Mouse (Mus musculus) hindbrain, embryonic 10.5 days (tissue): ENCODE measurements at regions not wholly inside any gene's neighbourhood (a gene's known extent, or its start where the extent isn't known, plus 50 kb on each side); places are given as distances from the start of the nearest gene placed in this dataset.
A peak's percentile ranks its signal among the peaks of the same experiment; 100 is the strongest.

Experiments
- DNase-seq: peaks from one replicate; pipeline ENCODE4 v3.0.0-alpha.2; 2017; ENCODE audit warnings: low spot score
- H3K27ac ChIP-seq: fragments of 300-500 bp; sonication (generic); 2 replicates; pipeline ENCODE4 v1.5.1; 2016; ENCODE audit warnings: mild to moderate bottlenecking, moderate library complexity
- H3K27me3 ChIP-seq: fragments of 300-500 bp; sonication (generic); 2 replicates; pipeline ENCODE4 v1.6.1; 2016; ENCODE audit warnings: mild to moderate bottlenecking; ENCODE audit not compliant: poor library complexity, insufficient read depth, severe bottlenecking
- H3K36me3 ChIP-seq: fragments of 300-500 bp; sonication (generic); 2 replicates; pipeline ENCODE4 v1.6.1; 2016; ENCODE audit warnings: mild to moderate bottlenecking, moderate library complexity
- H3K4me1 ChIP-seq: fragments of 300-500 bp; sonication (generic); replicated peaks from 2 replicates; pipeline ENCODE4 v1.6.1; 2016; ENCODE audit warnings: mild to moderate bottlenecking
- H3K4me3 ChIP-seq: fragments of 300-500 bp; sonication (generic); 2 replicates; pipeline ENCODE4 v1.5.1; 2016; ENCODE audit warnings: mild to moderate bottlenecking, moderate library complexity
- H3K9me3 ChIP-seq: fragments of 300-500 bp; sonication (generic); 2 replicates; pipeline ENCODE4 v1.6.1; 2016; ENCODE audit warnings: mild to moderate bottlenecking, moderate library complexity
- WGBS: fragments of 180-500 bp; shearing (Covaris S2); methylation state at CpG from one replicate; pipeline ENCODE4 v1.1.7; 2016; 5-methylcytosine and 5-hydroxymethylcytosine counted together

DNA sequence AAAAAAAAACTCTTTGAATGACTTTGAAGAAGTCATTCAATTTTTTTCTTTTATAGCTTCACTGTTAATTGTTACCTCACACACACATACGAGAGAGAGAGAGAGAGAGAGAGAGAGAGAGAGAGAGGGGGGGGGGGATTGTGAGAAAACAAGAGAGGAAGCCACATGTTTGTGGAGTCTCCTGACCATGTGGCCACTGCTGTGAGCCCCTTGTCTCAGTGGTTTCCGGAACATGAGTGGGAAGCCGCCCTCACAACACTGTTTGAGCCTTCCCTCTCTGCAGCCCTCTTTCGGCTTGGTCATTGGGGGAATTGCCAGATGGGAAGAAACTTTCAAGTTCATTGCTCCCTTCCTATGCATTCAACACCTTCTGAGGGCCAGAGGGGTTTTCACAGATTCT, 656.3 kb downstream of the Kcnj2 start:
- no peaks in the 10 kb centered on the region for H3K4me1 ChIP-seq
- no peaks in the 10 kb centered on the region for H3K36me3 ChIP-seq
- WGBS = 67% methylated on average over 4 of the region's 4 CpGs
- DNase-seq = peak; percentile 9
- no peak overlapping the region for H3K4me3 ChIP-seq
- H3K9me3 ChIP-seq = no peaks in the 10 kb centered on the region
- H3K27ac ChIP-seq = no peak overlapping the region
- no peaks in the 10 kb centered on the region for H3K27me3 ChIP-seq

DNA sequence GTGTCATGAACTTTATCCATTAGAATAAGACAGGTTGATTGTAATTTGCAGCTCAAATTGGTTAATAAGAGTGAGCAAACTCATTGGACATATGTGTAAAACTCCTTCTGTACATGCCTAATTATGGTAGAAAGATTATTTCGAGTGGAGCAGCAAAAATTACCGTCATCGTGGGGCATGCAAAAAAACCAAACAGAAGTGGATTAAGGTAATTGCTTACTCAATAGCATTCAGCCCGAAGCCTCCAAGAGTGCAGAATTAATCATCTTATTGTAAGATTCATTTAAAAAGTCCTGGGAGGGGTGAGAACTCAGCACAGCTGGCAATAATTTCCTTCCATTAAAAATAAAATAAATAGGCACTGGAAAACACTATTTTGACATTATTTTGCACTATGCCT, 662.2 kb downstream of the Kcnj2 start:
- Histone ChIP-seq H3K36me3 (no peaks in the 10 kb centered on the region), H3K27me3 (no peaks in the 10 kb centered on the region), H3K4me1 (0 out of 2 replicates have a peak, but pooled peaks cover 3% of the 10 kb centered on the region), H3K9me3 (no peaks in the 10 kb centered on the region), H3K4me3 (no peak overlapping the region), H3K27ac (no peak overlapping the region)
- no peak for DNase-seq
- 86% methylated on average over 4 of the region's 4 CpGs for WGBS

DNA sequence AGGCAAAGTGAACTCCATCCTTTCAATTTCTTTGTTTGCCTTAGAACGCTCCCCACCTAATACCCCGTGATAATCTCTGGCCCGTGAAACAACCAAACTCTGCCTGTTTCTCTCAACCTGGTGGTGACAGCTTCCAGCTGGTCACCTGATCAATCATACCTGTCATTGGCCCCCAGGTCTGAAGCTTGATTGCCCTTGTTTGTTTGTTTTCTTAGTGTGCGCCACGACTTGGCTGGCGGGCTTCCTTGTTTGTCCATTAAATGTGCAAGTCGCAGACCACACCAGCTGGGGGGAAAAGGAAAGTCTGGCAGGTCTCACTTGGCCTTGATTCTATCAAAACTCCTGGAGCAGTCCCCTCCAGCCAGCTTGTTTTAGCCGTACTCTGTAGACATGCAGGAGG, 666.1 kb downstream of the Kcnj2 start:
- DNase-seq = no peak
- 0 out of 2 replicates have a peak, but pooled peaks cover 3% of the 10 kb centered on the region for H3K4me1 ChIP-seq
- 73% methylated on average over 8 of the region's 8 CpGs for WGBS
- no peak overlapping the region for H3K27ac ChIP-seq
- no peak overlapping the region for H3K4me3 ChIP-seq
- H3K9me3 ChIP-seq = no peaks in the 10 kb centered on the region
- H3K36me3 ChIP-seq = no peaks in the 10 kb centered on the region
- no peaks in the 10 kb centered on the region for H3K27me3 ChIP-seq

DNA sequence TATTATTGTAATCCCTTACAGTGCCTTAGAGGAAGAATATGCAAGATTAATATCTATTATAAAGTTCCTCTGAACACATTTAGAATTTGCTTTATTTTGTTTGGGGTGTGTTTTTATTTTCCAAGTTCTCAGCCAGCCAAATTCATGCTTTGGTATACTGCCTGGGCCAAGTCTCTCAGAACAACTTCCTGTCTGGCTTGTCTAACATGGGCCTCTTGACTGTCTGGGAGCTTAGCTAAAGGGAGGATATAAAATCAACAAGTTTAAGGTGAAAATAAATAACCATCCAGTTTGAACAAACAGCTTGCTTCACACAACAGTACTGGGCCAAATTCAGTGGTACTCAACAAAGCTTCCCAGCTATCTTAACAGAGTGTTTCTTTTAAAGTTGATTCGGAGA, 669.5 kb downstream of the Kcnj2 start:
- H3K27me3 ChIP-seq = no peaks in the 10 kb centered on the region
- DNase-seq = no peak
- 0 out of 2 replicates have a peak, but pooled peaks cover 3% of the 10 kb centered on the region for H3K4me1 ChIP-seq
- no peaks in the 10 kb centered on the region for H3K36me3 ChIP-seq
- H3K9me3 ChIP-seq = no peaks in the 10 kb centered on the region
- no peak overlapping the region for H3K27ac ChIP-seq
- no peak overlapping the region for H3K4me3 ChIP-seq
- WGBS = 93% methylated on average over 1 of the region's 1 CpGs

DNA sequence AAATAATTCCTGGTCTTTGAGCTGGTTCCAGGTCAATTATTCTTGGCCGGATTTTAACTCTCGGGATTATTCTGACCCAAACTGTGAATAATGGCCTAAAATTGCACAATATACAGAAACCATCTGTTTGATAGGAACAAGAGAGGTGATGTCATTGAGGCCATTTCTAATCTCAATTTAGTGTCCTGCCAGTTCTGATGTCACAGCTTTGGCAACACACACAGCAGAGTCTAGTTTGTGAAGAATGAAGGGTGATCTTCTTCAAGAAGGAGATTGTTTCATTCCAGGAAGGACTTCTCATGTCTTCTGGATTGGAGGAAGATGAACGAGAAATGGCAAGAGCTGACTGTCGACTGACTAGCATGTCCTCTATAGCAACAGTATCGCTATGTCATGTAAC, 670.0 kb downstream of the Kcnj2 start:
- no peaks in the 10 kb centered on the region for H3K9me3 ChIP-seq
- DNase-seq = no peak
- 94% methylated on average over 5 of the region's 5 CpGs for WGBS

DNA sequence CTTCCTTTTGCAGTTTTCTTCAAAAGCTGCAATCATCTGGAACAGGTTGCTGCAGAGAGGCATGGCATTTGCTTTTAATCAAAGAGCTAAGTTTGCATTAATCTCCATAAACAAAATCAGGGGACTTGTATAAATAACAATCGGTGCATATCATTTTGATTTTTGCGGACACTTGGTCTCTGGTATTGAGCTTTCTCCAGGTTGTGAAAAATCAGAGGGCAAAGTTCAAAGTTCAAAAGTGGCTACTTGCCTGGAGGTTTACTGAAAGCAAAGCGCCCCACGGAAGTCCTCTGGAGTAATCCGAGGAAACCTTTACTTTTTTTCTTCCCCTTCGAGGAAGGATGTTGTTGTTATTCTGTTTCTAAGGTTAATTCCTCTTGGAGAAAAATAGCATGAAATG, 677.4 kb downstream of the Kcnj2 start:
- no peak for DNase-seq
- Histone ChIP-seq H3K27me3 (no peaks in the 10 kb centered on the region), H3K4me1 (peaks cover 13% of the 10 kb centered on the region), H3K27ac (no peak overlapping the region), H3K4me3 (no peak overlapping the region), H3K9me3 (no peaks in the 10 kb centered on the region), H3K36me3 (no peaks in the 10 kb centered on the region)
- 41% methylated on average over 6 of the region's 6 CpGs for WGBS

More for the DNA sequence above, 670.0 kb downstream of the Kcnj2 start:
- Histone ChIP-seq H3K4me3 (no peak overlapping the region), H3K27ac (no peak overlapping the region), H3K4me1 (0 out of 2 replicates have a peak, but pooled peaks cover 3% of the 10 kb centered on the region), H3K36me3 (no peaks in the 10 kb centered on the region), H3K27me3 (no peaks in the 10 kb centered on the region)

DNA sequence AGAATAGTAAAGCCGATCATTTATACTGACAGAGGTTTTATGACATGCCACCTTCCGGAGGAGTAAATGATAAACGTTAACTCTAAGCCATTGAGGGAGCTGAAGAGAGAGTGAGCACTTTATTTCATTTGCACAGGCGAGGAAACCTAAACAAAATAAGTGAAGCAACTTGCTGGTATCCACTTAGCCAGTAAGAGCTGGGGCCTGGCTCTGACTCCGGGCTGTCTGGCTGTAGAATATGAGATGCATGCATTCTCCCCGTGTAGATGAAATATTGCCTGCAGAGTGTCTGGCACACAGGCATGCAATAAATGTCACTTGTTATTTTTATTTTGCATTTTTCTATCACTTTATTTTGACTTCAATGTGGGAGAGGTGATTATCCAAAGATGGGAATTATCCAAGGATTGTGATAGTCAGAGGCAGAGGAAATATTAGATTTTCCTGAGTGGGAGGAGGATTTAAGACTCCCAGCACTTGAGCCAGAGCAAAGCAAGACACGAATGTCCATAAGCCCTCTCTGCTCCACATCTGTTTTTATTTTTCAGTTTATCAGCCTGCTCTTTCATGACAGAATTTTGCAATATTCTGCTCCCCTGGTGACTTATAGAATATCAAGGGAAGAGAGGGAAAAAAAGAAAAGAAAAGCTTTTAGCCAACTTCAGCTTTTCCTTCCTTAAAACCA, 681.4 kb downstream of the Kcnj2 start:
- no peaks in the 10 kb centered on the region for H3K9me3 ChIP-seq
- WGBS = 80% methylated on average over 7 of the region's 7 CpGs
- no peaks in the 10 kb centered on the region for H3K36me3 ChIP-seq
- H3K4me3 ChIP-seq = no peak overlapping the region
- no peaks in the 10 kb centered on the region for H3K27me3 ChIP-seq
- H3K4me1 ChIP-seq = peaks cover 13% of the 10 kb centered on the region
- H3K27ac ChIP-seq = no peak overlapping the region
- DNase-seq = no peak

DNA sequence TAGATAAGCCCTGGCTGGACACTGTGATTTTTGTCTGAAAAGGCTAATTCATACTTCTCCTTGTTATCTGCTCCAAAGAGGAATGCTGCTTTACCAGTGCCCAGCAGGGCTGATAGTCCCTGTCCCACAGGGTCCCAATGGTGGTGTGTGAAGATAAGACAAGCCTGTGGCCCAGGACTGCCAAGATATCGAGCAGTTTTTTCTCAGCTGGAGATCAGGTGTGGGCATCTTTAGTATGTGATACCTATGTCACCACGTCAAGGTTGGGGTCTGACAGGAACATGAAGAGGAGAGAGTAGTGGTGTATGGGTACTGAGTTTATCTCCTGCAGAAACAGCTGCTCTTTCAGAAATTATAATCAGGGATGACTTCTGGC, 682.0 kb downstream of the Kcnj2 start:
- Histone ChIP-seq H3K27ac (no peak overlapping the region), H3K27me3 (no peaks in the 10 kb centered on the region), H3K9me3 (no peaks in the 10 kb centered on the region), H3K36me3 (no peaks in the 10 kb centered on the region), H3K4me1 (peaks cover 13% of the 10 kb centered on the region), H3K4me3 (no peak overlapping the region)
- WGBS = 81% methylated on average over 2 of the region's 2 CpGs
- no peak for DNase-seq

DNA sequence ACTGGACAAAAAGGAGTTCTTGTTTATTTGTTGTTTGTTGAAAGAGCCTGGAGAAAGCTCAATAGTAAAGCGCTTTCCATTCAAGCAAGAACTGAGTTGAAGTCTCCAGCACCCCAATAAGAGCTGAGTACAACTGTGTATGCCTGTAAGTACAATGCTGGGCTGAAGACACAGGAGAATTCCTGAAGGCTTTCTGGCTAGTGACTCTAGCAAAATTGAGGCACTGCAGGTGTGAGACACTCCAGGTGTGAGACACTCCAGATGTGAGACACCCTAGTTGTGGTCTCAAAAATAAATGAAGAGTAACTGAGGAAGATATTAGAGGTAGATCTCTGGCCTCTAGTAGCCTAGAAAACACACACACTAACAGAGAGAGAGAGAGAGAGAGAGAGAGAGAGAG, 682.5 kb downstream of the Kcnj2 start:
- DNase-seq = no peak
- Histone ChIP-seq H3K27me3 (no peaks in the 10 kb centered on the region), H3K9me3 (no peaks in the 10 kb centered on the region), H3K27ac (0 out of 2 replicates have a peak overlapping the region, but pooled peaks have one; percentile 12), H3K4me1 (peaks cover 8% of the 10 kb centered on the region), H3K4me3 (no peak overlapping the region), H3K36me3 (no peaks in the 10 kb centered on the region)
- WGBS = 81% methylated on average over 1 of the region's 1 CpGs

DNA sequence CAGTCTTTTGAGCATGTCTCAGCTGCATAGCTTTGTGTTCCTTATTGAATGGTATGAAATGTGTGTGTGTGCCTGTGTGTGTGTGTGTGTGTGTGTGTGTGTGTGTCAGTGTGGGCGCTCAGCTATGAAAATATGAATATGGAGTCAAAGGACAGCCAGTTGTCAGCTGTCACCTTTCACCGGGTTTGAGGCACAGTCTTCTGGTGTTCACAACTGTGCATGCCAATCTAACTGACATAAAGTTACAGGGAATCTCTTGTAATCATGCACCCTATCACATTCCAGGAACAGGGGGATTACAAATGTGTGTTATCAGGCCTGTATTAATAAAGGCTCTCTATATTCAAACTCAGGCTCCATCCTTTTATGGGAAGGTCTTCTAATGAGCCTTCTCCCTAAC, 688.8 kb downstream of the Kcnj2 start:
- Histone ChIP-seq H3K4me3 (no peak overlapping the region), H3K4me1 (no peaks in the 10 kb centered on the region), H3K36me3 (no peaks in the 10 kb centered on the region), H3K9me3 (no peaks in the 10 kb centered on the region), H3K27ac (no peak overlapping the region), H3K27me3 (no peaks in the 10 kb centered on the region)
- 82% methylated on average over 2 of the region's 2 CpGs for WGBS
- DNase-seq = no peak

DNA sequence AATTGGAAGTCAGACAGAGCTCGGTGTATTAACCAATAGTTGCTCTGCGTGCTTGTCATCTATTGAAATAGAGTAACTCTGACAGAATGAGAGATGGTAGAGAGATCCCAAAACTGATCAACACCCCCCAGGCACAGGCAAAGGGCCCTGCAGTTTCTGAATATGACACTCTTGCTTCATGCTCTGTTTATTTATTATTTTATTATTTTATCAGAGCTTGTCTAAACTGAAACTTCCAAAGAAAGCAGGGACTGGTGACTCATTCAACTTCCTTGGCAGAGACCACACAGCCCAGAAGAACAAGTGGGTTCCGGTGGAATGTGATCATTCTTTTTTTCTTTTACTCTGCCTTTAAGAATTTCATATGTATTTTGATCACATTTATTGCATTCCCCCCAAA, 697.1 kb downstream of the Kcnj2 start:
- DNase-seq = no peak
- WGBS = 76% methylated on average over 3 of the region's 3 CpGs

DNA sequence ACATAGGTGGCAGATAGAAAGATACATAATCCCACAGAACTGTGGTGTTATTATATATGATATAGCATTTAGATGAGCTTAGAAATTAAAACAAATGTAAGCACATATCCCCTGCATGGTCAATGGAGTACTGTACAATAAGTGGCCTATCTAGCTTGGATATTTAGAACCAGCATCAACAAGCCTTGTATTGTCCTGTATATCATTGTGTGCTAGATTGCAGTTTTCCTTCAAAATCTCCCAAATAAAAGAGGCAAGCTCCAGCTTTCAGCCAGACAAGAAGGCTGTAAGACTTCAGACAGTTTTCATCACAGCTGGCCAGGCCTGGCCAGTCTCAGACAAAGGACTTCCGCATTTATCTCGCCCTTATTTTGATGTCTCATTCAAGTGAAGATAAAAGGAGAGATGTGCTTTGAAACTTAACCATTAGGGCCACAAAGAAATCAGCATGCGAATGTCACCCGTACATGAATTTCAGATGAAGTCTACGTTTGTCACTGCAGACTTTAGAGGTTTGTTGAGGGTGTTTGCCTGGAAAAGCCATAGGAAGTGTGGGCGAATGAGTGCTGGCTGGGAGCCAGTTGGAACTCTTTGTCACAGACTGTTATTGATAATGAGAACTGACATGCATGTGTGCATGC, 700.5 kb downstream of the Kcnj2 start:
- H3K27ac ChIP-seq = peak overlapping the region; percentile 73
- H3K27me3 ChIP-seq = no peaks in the 10 kb centered on the region
- 31% methylated on average over 6 of the region's 6 CpGs for WGBS
- peaks cover 13% of the 10 kb centered on the region for H3K4me1 ChIP-seq
- H3K9me3 ChIP-seq = no peaks in the 10 kb centered on the region
- no peaks in the 10 kb centered on the region for H3K36me3 ChIP-seq
- DNase-seq = peak; percentile 28
- no peak overlapping the region for H3K4me3 ChIP-seq

More for the DNA sequence above, 697.1 kb downstream of the Kcnj2 start:
- Histone ChIP-seq H3K36me3 (no peaks in the 10 kb centered on the region), H3K27me3 (no peaks in the 10 kb centered on the region), H3K4me3 (no peak overlapping the region), H3K4me1 (peaks cover 13% of the 10 kb centered on the region), H3K27ac (no peak overlapping the region), H3K9me3 (no peaks in the 10 kb centered on the region)

DNA sequence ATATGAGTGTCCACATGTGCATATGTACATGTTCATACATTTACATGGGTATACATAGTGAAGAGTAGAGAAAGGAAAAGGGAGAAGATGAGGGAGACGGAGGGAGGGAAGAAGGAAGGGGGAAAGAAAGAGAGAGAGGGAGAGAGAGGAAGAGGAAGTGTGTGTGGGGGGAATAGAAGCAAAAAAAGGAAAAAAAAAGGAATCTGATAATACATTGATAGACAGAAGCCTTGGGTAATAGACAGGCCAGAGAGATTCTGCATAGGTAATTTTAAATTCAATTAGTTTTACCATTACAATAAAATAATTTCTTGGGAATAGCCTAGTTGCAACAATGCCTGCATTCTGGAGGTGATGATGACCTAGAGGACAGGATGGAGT, 701.0 kb downstream of the Kcnj2 start:
- no peaks in the 10 kb centered on the region for H3K27me3 ChIP-seq
- no peaks in the 10 kb centered on the region for H3K9me3 ChIP-seq
- no peak for DNase-seq
- H3K4me1 ChIP-seq = peaks cover 13% of the 10 kb centered on the region
- peak overlapping the region; percentile 73 for H3K27ac ChIP-seq
- no peak overlapping the region for H3K4me3 ChIP-seq
- WGBS = 74% methylated on average over 1 of the region's 1 CpGs
- H3K36me3 ChIP-seq = no peaks in the 10 kb centered on the region
